Mouse (Mus musculus): ENCODE measurements around the gene Ccdc28b. TPM values are rescaled to one million over a fixed set of nuclear protein-coding genes. Genes with fewer than 3 reads are reported as not detected.

Ccdc28b gene
- polyA plus RNA-seq, 1 experiment from 2014 or later, result 47.3 TPM

GRCm38 (mm10) chr4:129622120-129622802 is 1.5 kb downstream of the Ccdc28b start:
- Histone ChIP-seq H3K9ac (peak overlapping the region; percentile 84; the same call in 1 of the 2 replicates), H3K4me1 (replicated peaks) (peaks cover 55% of the 10 kb centered on the region), H3K4me2 (peak overlapping the region; percentile 87), H3K4me3 (peak overlapping the region; percentile 77; the same call in 1 of the 2 replicates), H3K9me3 (replicated peaks) (no peaks in the 10 kb centered on the region), H3K36me3 (peaks cover 9% of the 10 kb centered on the region), H3K27ac (peak overlapping the region; percentile 78), H3K27me3 (no peaks in the 10 kb centered on the region)
- no peak for ATAC-seq (replicated peaks; ENCODE audit: insufficient number of reproducible peaks, insufficient read depth, low FRiP score, low read depth)
- WGBS, result 74% methylated on average over 11 of the region's 11 CpGs

- Histone ChIP-seq H3K9me3 (replicated peaks) (no peaks in the 10 kb centered on the region), H3K36me3 (peaks cover 5% of the 10 kb centered on the region), H3K4me3 (peak overlapping the region; percentile 9; the same call in 1 of the 2 replicates), H3K4me1 (replicated peaks) (peaks cover 57% of the 10 kb centered on the region), H3K27ac (peak overlapping the region; percentile 78), H3K9ac (peak overlapping the region; percentile 32; the same call in 1 of the 2 replicates), H3K27me3 (no peaks in the 10 kb centered on the region), H3K4me2 (peak overlapping the region; percentile 29)
- 65% methylated on average over 8 of the region's 8 CpGs for WGBS
- ATAC-seq (replicated peaks; ENCODE audit: insufficient number of reproducible peaks, insufficient read depth, low FRiP score, low read depth), result 0 out of 2 replicates have a peak, but pooled peaks have one; percentile 8
These were observed 2.4 kb downstream of the Ccdc28b start for GRCm38 (mm10) chr4:129621283-129621841.

- Histone ChIP-seq H3K9ac (peak overlapping the region; percentile 32; the same call in 1 of the 2 replicates), H3K4me2 (peak overlapping the region; percentile 29), H3K4me1 (replicated peaks) (peaks cover 56% of the 10 kb centered on the region), H3K36me3 (peaks cover 12% of the 10 kb centered on the region), H3K27me3 (no peaks in the 10 kb centered on the region), H3K9me3 (replicated peaks) (no peaks in the 10 kb centered on the region), H3K27ac (peak overlapping the region; percentile 78), H3K4me3 (peak overlapping the region; percentile 9; the same call in 1 of the 2 replicates)
- no peak for ATAC-seq (replicated peaks; ENCODE audit: insufficient number of reproducible peaks, insufficient read depth, low FRiP score, low read depth)
- 83% methylated on average over 11 of the region's 11 CpGs for WGBS
These were observed 3.1 kb downstream of the Ccdc28b start for GRCm38 (mm10) chr4:129620419-129621282.

- peaks cover 51% of the 10 kb centered on the region for H3K4me1 ChIP-seq (replicated peaks)
- H3K4me3 ChIP-seq, result peak within 1 kb of the TSS; percentile 69
- peak within 1 kb of the TSS; percentile 85 for H3K4me2 ChIP-seq
- H3K9ac ChIP-seq, result peak within 1 kb of the TSS; percentile 81
- WGBS, result 6% methylated on average over 44 of the region's 44 CpGs
- H3K27me3 ChIP-seq, result no peaks in the 10 kb centered on the region
- H3K9me3 ChIP-seq (replicated peaks), result no peaks in the 10 kb centered on the region
- ATAC-seq (replicated peaks; ENCODE audit: insufficient number of reproducible peaks, insufficient read depth, low FRiP score, low read depth), result peak; percentile 86
- peak within 1 kb of the TSS; percentile 85 for H3K27ac ChIP-seq
- H3K36me3 ChIP-seq, result peaks cover 13% of the 10 kb centered on the region
These were observed 4.7 kb downstream of the Ccdc28b start, which contains the start of gene Iqcc for GRCm38 (mm10) chr4:129618786-129619691. TSS of gene Iqcc (minus strand) at chr4:129619099.

- Histone ChIP-seq H3K9me3 (replicated peaks) (no peaks in the 10 kb centered on the region), H3K4me2 (peak overlapping the region; percentile 85), H3K4me1 (replicated peaks) (peaks cover 52% of the 10 kb centered on the region), H3K9ac (peak overlapping the region; percentile 81), H3K4me3 (peak overlapping the region; percentile 69), H3K27ac (no peak overlapping the region), H3K36me3 (peaks cover 13% of the 10 kb centered on the region), H3K27me3 (no peaks in the 10 kb centered on the region)
- no peak for ATAC-seq (replicated peaks; ENCODE audit: insufficient number of reproducible peaks, insufficient read depth, low FRiP score, low read depth)
- 93% methylated on average over 5 of the region's 5 CpGs for WGBS
These were observed 5.7 kb downstream of the Ccdc28b start for GRCm38 (mm10) chr4:129618031-129618430.

- peaks cover 13% of the 10 kb centered on the region for H3K36me3 ChIP-seq
- H3K27me3 ChIP-seq, result no peaks in the 10 kb centered on the region
- no peaks in the 10 kb centered on the region for H3K9me3 ChIP-seq (replicated peaks)
- H3K27ac ChIP-seq, result no peak overlapping the region
- H3K4me2 ChIP-seq, result no peak overlapping the region
- 91% methylated on average over 7 of the region's 7 CpGs for WGBS
- peaks cover 44% of the 10 kb centered on the region for H3K4me1 ChIP-seq (replicated peaks)
- H3K4me3 ChIP-seq, result no peak overlapping the region
- no peak overlapping the region for H3K9ac ChIP-seq
- ATAC-seq (replicated peaks; ENCODE audit: insufficient number of reproducible peaks, insufficient read depth, low FRiP score, low read depth), result no peak
These were observed 6.6 kb downstream of the Ccdc28b start for GRCm38 (mm10) chr4:129617121-129617641.

GRCm38 (mm10) chr4:129616631-129617030 is 7.1 kb downstream of the Ccdc28b start:
- Histone ChIP-seq H3K36me3 (peaks cover 13% of the 10 kb centered on the region), H3K4me3 (no peak overlapping the region), H3K4me2 (no peak overlapping the region), H3K9ac (no peak overlapping the region), H3K4me1 (replicated peaks) (peaks cover 38% of the 10 kb centered on the region), H3K27me3 (no peaks in the 10 kb centered on the region), H3K9me3 (replicated peaks) (no peaks in the 10 kb centered on the region), H3K27ac (no peak overlapping the region)
- WGBS, result 93% methylated on average over 3 of the region's 3 CpGs
- ATAC-seq (replicated peaks; ENCODE audit: insufficient number of reproducible peaks, insufficient read depth, low FRiP score, low read depth), result no peak

- H3K4me2 ChIP-seq, result no peak overlapping the region
- peaks cover 13% of the 10 kb centered on the region for H3K36me3 ChIP-seq
- H3K4me3 ChIP-seq, result no peak overlapping the region
- 84% methylated on average over 9 of the region's 9 CpGs for WGBS
- no peak for ATAC-seq (replicated peaks; ENCODE audit: insufficient number of reproducible peaks, insufficient read depth, low FRiP score, low read depth)
- H3K9me3 ChIP-seq (replicated peaks), result no peaks in the 10 kb centered on the region
- peaks cover 33% of the 10 kb centered on the region for H3K4me1 ChIP-seq (replicated peaks)
- H3K27me3 ChIP-seq, result no peaks in the 10 kb centered on the region
- H3K9ac ChIP-seq, result no peak overlapping the region
- no peak overlapping the region for H3K27ac ChIP-seq
These were observed 7.9 kb downstream of the Ccdc28b start for GRCm38 (mm10) chr4:129615801-129616290.

GRCm38 (mm10) chr4:129614093-129614492 is 9.7 kb downstream of the Ccdc28b start, which contains the start of gene Dcdc2b:
TSS of gene Dcdc2b (minus strand) at chr4:129614257.
- Histone ChIP-seq H3K27me3 (no peaks in the 10 kb centered on the region), H3K4me3 (no peak within 1 kb of the TSS), H3K4me2 (no peak within 1 kb of the TSS), H3K9me3 (replicated peaks) (no peaks in the 10 kb centered on the region), H3K36me3 (peaks cover 18% of the 10 kb centered on the region), H3K27ac (peak within 1 kb of the TSS; percentile 59), H3K9ac (no peak within 1 kb of the TSS), H3K4me1 (replicated peaks) (peaks cover 27% of the 10 kb centered on the region)
- WGBS, result 74% methylated on average over 6 of the region's 6 CpGs
- ATAC-seq (replicated peaks; ENCODE audit: insufficient number of reproducible peaks, insufficient read depth, low FRiP score, low read depth), result no peak

GRCm38 (mm10) chr4:129610472-129610871 is 13.3 kb downstream of the Ccdc28b start:
- Histone ChIP-seq H3K4me1 (replicated peaks) (peaks cover 16% of the 10 kb centered on the region), H3K4me2 (no peak overlapping the region), H3K27me3 (no peaks in the 10 kb centered on the region), H3K9me3 (replicated peaks) (no peaks in the 10 kb centered on the region), H3K27ac (no peak overlapping the region), H3K4me3 (no peak overlapping the region), H3K9ac (no peak overlapping the region), H3K36me3 (peaks cover 26% of the 10 kb centered on the region)
- ATAC-seq (replicated peaks; ENCODE audit: insufficient number of reproducible peaks, insufficient read depth, low FRiP score, low read depth), result no peak; the same call in 1 of the 2 replicates
- 63% methylated on average over 4 of the region's 4 CpGs for WGBS
